Mouse (Mus musculus) ES-E14 (cell line): ENCODE data around the gene Ephb4. TPM values are rescaled to one million over a fixed set of nuclear protein-coding genes. Genes with fewer than 3 reads are reported as not detected.
A peak's percentile ranks its signal among the peaks of the same experiment; 100 is the strongest.

Source experiments
- DNase-seq: peaks from one replicate; pipeline ENCODE4 v3.0.0-alpha.2; 2013; ENCODE audit warnings: low read depth, low spot score
- H3K27ac ChIP-seq: 2 replicates; pipeline ENCODE4 v1.5.1; 2012; ENCODE audit warnings: low read depth, mild to moderate bottlenecking, low read length, moderate library complexity, mixed read lengths; ENCODE audit not compliant: poor library complexity, insufficient read depth, severe bottlenecking
- H3K36me3 ChIP-seq: 2 replicates; pipeline ENCODE4 v1.6.1; 2012; ENCODE audit warnings: mild to moderate bottlenecking, low read length, moderate library complexity, mixed read lengths; ENCODE audit not compliant: control insufficient read depth, poor library complexity, insufficient read depth, severe bottlenecking
- H3K4me1 ChIP-seq, 2 experiments: fragments of 150-350 bp in 1 of 2; sonication (generic) in 1 of 2; 2 replicates each; pipeline ENCODE4 v1.6.1; 2012; ENCODE audit warnings: low read length in 2 of 2, mild to moderate bottlenecking in 1 of 2, mixed read lengths in 1 of 2; ENCODE audit not compliant: control insufficient read depth in 2 of 2, insufficient read depth in 2 of 2, poor library complexity in 1 of 2
- H3K4me3 ChIP-seq, 2 experiments: fragments of 150-350 bp in 1 of 2; sonication (generic) in 1 of 2; 2 replicates each; pipeline ENCODE4 v1.5.1; 2012; ENCODE audit warnings: low read length in 2 of 2, low read depth in 1 of 2, mild to moderate bottlenecking in 1 of 2, mixed read lengths in 1 of 2; ENCODE audit not compliant: insufficient read depth in 1 of 2, poor library complexity in 1 of 2, severe bottlenecking in 1 of 2
- H3K9ac ChIP-seq: 2 replicates; pipeline ENCODE4 v1.6.1; 2012; ENCODE audit warnings: low read depth, mild to moderate bottlenecking, low read length, mixed read lengths; ENCODE audit not compliant: poor library complexity, insufficient read depth, severe bottlenecking
- H3K9me3 ChIP-seq: fragments of 150-350 bp; sonication (generic); 2 replicates; pipeline ENCODE4 v1.6.1; 2012; ENCODE audit warnings: low read depth, mild to moderate bottlenecking, low read length; ENCODE audit not compliant: control insufficient read depth, insufficient read depth
- CHD2 ChIP-seq: IDR thresholded peaks from 2 replicates; pipeline ENCODE4 v1.6.1; 2014; ENCODE audit warnings: mild to moderate bottlenecking, low read depth, low read length, inconsistent platforms
- HCFC1 ChIP-seq: IDR thresholded peaks from 2 replicates; pipeline ENCODE4 v1.6.1; 2012; ENCODE audit warnings: low read length, inconsistent platforms, borderline replicate concordance; ENCODE audit not compliant: insufficient read depth
- MAFK ChIP-seq: IDR thresholded peaks from 2 replicates; pipeline ENCODE4 v1.6.1; 2014; ENCODE audit warnings: mild to moderate bottlenecking, low read depth, low read length, inconsistent platforms; ENCODE audit not compliant: insufficient read depth
- ZC3H11A ChIP-seq: IDR thresholded peaks from 2 replicates; pipeline ENCODE4 v1.6.1; 2012; ENCODE audit warnings: low read depth, mild to moderate bottlenecking, inconsistent platforms, low read length, borderline replicate concordance
- ZNF384 ChIP-seq: IDR thresholded peaks from 2 replicates; pipeline ENCODE4 v1.6.1; 2012; ENCODE audit warnings: low read depth, low read length, inconsistent platforms
- in situ Hi-C, 2 experiments: fragments of 600-800 bp; cut with MboI; formaldehyde crosslinking; loops; one replicate each; pipeline ENCODE4 v1.15.1; 2025; ENCODE audit warnings: low sequenced_read_pairs in 2 of 2, inconsistent platforms in 1 of 2; ENCODE audit not compliant: unreplicated experiment in 2 of 2
- total RNA-seq: library from RNA; depleted of rRNA; stranded (reverse); fragments of 300-350 nt; gene quantifications from 2 replicates; pipeline ENCODE4 v1.2.3, GENCODE M21; 2012; rRNA removed

Gene Ephb4
- total RNA-seq, 1 experiment = 34.3 TPM

DNA sequence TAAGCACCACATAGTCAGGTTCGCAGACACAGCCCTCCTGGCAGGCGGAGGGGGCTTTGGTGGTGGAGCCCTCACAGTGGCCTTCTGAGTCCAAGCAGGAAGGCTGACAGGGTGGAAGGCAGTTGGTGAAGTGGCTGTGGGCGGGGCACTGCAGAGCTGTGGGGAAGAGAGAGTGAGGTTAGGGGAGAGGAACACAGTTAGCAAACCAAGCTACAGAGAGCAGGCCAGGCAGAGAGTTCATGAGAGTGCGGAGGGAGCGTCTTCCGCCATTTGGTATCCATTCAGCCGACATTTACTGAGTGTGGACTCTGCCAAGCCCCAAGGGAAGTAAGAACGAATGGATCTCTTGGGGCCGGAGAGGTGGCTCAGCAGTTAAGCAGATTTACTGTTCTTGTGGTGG, 69.2 kb downstream of the Ephb4 start:
- TF ChIP-seq CHD2 = no peak
- no peak overlapping the region for H3K27ac ChIP-seq
- no peaks in the 10 kb centered on the region for H3K36me3 ChIP-seq
- H3K4me3 ChIP-seq = no peak overlapping the region
- peak overlapping the region; percentile 25; the same call in 1 of the 2 replicates for H3K9ac ChIP-seq
- in situ Hi-C loops = no loop called here
- no peaks in the 10 kb centered on the region for H3K9me3 ChIP-seq
- peaks cover 0 to 7% of the 10 kb centered on the region in 2 experiments; a peak in 1 of 4 replicates for H3K4me1 ChIP-seq
- DNase-seq = no peak

DNA sequence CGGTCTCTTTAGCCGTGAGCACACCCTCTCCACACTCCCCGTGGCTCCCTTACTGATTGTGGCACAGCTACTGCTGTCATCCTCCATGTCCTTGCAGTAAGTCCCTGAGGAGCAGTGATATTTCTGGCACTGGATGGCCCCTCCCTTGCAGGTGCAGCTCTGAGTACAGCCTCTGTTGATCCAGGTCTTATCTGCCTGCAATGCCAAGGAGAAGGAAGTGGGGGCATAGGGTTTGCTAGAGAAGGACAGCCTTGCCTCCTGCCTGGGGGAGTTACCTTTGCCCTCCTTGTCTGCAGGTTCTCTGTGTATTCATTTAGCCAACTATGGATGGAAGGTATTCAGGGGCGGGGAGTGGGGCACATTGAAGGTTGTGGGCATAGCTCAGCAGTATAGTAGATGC, 69.9 kb downstream of the Ephb4 start:
- H3K4me3 ChIP-seq = no peak overlapping the region
- H3K27ac ChIP-seq = no peak overlapping the region
- in situ Hi-C loops = no loop called here
- peaks cover 0 to 7% of the 10 kb centered on the region in 2 experiments; a peak in 1 of 4 replicates for H3K4me1 ChIP-seq
- H3K9me3 ChIP-seq = no peaks in the 10 kb centered on the region
- no peak overlapping the region for H3K9ac ChIP-seq
- no peak for DNase-seq
- H3K36me3 ChIP-seq = no peaks in the 10 kb centered on the region
- TF ChIP-seq MAFK (no peak), CHD2 (no peak), ZNF384 (no peak), ZC3H11A (no peak), HCFC1 (no peak)

DNA sequence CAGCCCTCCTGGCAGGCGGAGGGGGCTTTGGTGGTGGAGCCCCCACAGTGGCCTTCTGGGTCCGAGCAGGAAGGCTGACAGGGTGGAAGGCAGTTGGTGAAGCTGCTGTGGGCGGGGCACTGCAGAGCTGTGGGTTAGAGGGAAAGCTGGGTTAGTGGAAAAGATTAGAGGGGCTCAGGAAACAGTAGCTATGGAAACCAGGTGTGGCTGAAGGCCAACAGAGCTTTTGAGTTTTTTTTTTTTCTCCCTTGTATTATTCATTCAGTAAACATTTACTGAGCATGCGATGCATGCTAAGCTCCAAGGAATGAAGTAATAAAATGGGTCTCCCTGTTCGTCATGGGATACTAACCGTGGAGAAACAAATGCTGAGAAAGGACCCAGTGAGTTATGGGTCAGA, 75.7 kb downstream of the Ephb4 start:
- Histone ChIP-seq H3K27ac (no peak overlapping the region), H3K4me1 (no peaks in the 10 kb centered on the region), H3K9ac (no peak overlapping the region), H3K36me3 (no peaks in the 10 kb centered on the region), H3K4me3 (no peak overlapping the region), H3K9me3 (no peaks in the 10 kb centered on the region)
- no peak for DNase-seq
- in situ Hi-C loops = no loop called here
- TF ChIP-seq ZNF384 (no peak), ZC3H11A (no peak), HCFC1 (no peak), MAFK (no peak), CHD2 (no peak)

Other genes starting within 250 kb of the Ephb4 start
- gene Trim56, start 233.9 kb upstream of the Ephb4 start, total RNA-seq = 5.3 and 7.2 TPM in 2 replicates
- gene Muc3, start 200.8 kb upstream of the Ephb4 start, total RNA-seq = 3.1 and 3.4 TPM in 2 replicates
- 0.26 and 0.36 TPM in 2 replicates for gene Muc3a, start 137.7 kb upstream of the Ephb4 start, total RNA-seq
- 0.31 TPM in 1 of 2 replicates, not detected in the other for gene Ache, start 62.6 kb upstream of the Ephb4 start, total RNA-seq
- gene Ufsp1, start 55.5 kb upstream of the Ephb4 start, total RNA-seq = 3.6 and 6.3 TPM in 2 replicates
- gene Srrt, start 42.4 kb upstream of the Ephb4 start, total RNA-seq = 350 and 528 TPM in 2 replicates
- 22.7 and 24.2 TPM in 2 replicates for gene Trip6, start 35.7 kb upstream of the Ephb4 start, total RNA-seq
- gene Slc12a9, start 16.5 kb upstream of the Ephb4 start, total RNA-seq = 20.9 and 34.9 TPM in 2 replicates
- 0.95 and 2.6 TPM in 2 replicates for gene Zan, start 127.0 kb downstream of the Ephb4 start, total RNA-seq
- gene Pop7, start 152.4 kb downstream of the Ephb4 start, total RNA-seq = 35.7 and 41.7 TPM in 2 replicates
- 24.7 and 40.3 TPM in 2 replicates for gene Gigyf1, start 168.4 kb downstream of the Ephb4 start, total RNA-seq
- gene Epo, start 183.1 kb downstream of the Ephb4 start, total RNA-seq = 0.36 and 0.48 TPM in 2 replicates
- gene Gnb2, start 183.4 kb downstream of the Ephb4 start, total RNA-seq = 259 and 297 TPM in 2 replicates
- not detected in 2 replicates for gene Actl6b, start 203.4 kb downstream of the Ephb4 start, total RNA-seq
- gene Tfr2, start 219.7 kb downstream of the Ephb4 start, total RNA-seq = 3.7 and 7.6 TPM in 2 replicates